Mouse (Mus musculus): ENCODE measurements at regions not wholly inside any gene's neighbourhood (a gene's known extent, or its start where the extent isn't known, plus 50 kb on each side); places are given as distances from the start of the nearest gene placed in this dataset.

- TF ChIP-seq CTCF (IDR thresholded peaks at IDR 0.05; ENCODE audit: low read depth) (0 out of 2 replicates have a peak, but pooled peaks have one; percentile 9), EP300 (IDR thresholded peaks at IDR 0.05; ENCODE audit: low read depth) (no peak)
These were observed 88.2 kb upstream of the Ctbp2 start for GRCm38 (mm10) chr7:133212328-133212727.
